In genomic region chr7:144677341-144678086, GRCm38 (mm10) we compare ENCODE assay signal across 8 mouse cellular contexts.
DNase-seq lines count a peak whose midpoint lies in the region; ATAC-seq and TF ChIP-seq lines count a peak whose summit lies in the region.

No protein-coding gene starts in this region.

- peak overlapping the region; percentile 51; the same call in 1 of the 2 replicates for H3K4me3 ChIP-seq in forebrain, embryonic 10.5 days
- no peak overlapping the region for H3K4me3 ChIP-seq in forebrain, embryonic 14.5 days (ENCODE audit: low read depth, low read length)
- H3K4me3 ChIP-seq in lung, embryonic 14.5 days (ENCODE audit: low read depth, low read length) = peak overlapping the region; percentile 48
- H3K4me3 ChIP-seq in intestine, postnatal 0 days (ENCODE audit: low read depth, low read length) = no peak overlapping the region
- H3K4me3 ChIP-seq in stomach, embryonic 14.5 days (ENCODE audit: low read depth, low read length) = peak overlapping the region; percentile 36; the same call in 1 of the 2 replicates

- H3K4me1 ChIP-seq in forebrain, embryonic 10.5 days = peaks cover 60% of the 10 kb centered on the region
- H3K4me1 ChIP-seq in forebrain, embryonic 14.5 days (ENCODE audit: control insufficient read depth, insufficient read depth, low read length) = peaks cover 5% of the 10 kb centered on the region
- peaks cover 6% of the 10 kb centered on the region; the same call in 1 of the 2 replicates for H3K4me1 ChIP-seq in lung, embryonic 14.5 days (ENCODE audit: insufficient read depth)
- no peaks in the 10 kb centered on the region for H3K4me1 ChIP-seq in intestine, postnatal 0 days (replicated peaks; ENCODE audit: control insufficient read depth, insufficient read depth, low read length)
- peaks cover 13% of the 10 kb centered on the region; the same call in 1 of the 2 replicates for H3K4me1 ChIP-seq in stomach, embryonic 14.5 days (ENCODE audit: control insufficient read depth, insufficient read depth, low read length)

- peaks cover 94% of the 10 kb centered on the region for H3K27me3 ChIP-seq in forebrain, embryonic 10.5 days (ENCODE audit: poor library complexity, severe bottlenecking)
- H3K27me3 ChIP-seq in forebrain, embryonic 14.5 days (replicated peaks; ENCODE audit: control insufficient read depth, insufficient read depth, low read length) = peaks cover 15% of the 10 kb centered on the region
- H3K27me3 ChIP-seq in lung, embryonic 14.5 days (ENCODE audit: insufficient read depth, low read length) = peaks cover 10% of the 10 kb centered on the region; the same call in 1 of the 2 replicates
- peaks cover 15% of the 10 kb centered on the region for H3K27me3 ChIP-seq in intestine, postnatal 0 days (replicated peaks; ENCODE audit: control insufficient read depth, insufficient read depth, low read length)
- H3K27me3 ChIP-seq in stomach, embryonic 14.5 days (ENCODE audit: control insufficient read depth, insufficient read depth, low read length) = no peaks in the 10 kb centered on the region

- peak overlapping the region; percentile 80 for H3K27ac ChIP-seq in forebrain, embryonic 10.5 days
- no peak overlapping the region for H3K27ac ChIP-seq in forebrain, embryonic 14.5 days (ENCODE audit: low read depth, low read length)
- H3K27ac ChIP-seq in lung, embryonic 14.5 days (ENCODE audit: low read depth) = no peak overlapping the region
- no peak overlapping the region for H3K27ac ChIP-seq in intestine, postnatal 0 days (ENCODE audit: low read depth, low read length)
- H3K27ac ChIP-seq in stomach, embryonic 14.5 days (ENCODE audit: low read length) = no peak overlapping the region

- peaks cover 4% of the 10 kb centered on the region for H3K36me3 ChIP-seq in forebrain, embryonic 10.5 days (replicated peaks)
- H3K36me3 ChIP-seq in forebrain, embryonic 14.5 days (ENCODE audit: control insufficient read depth, insufficient read depth, low read length) = no peaks in the 10 kb centered on the region
- 0 out of 2 replicates have a peak, but pooled peaks cover 6% of the 10 kb centered on the region for H3K36me3 ChIP-seq in lung, embryonic 14.5 days (ENCODE audit: insufficient read depth)
- H3K36me3 ChIP-seq in intestine, postnatal 0 days (ENCODE audit: control insufficient read depth, insufficient read depth) = no peaks in the 10 kb centered on the region
- no peaks in the 10 kb centered on the region; the same call in 1 of the 2 replicates for H3K36me3 ChIP-seq in stomach, embryonic 14.5 days (ENCODE audit: control insufficient read depth, insufficient read depth, low read length)

- no peak for DNase-seq in forebrain, embryonic 10.5 days (ENCODE audit: extremely low spot score, low spot score)
- no peak for DNase-seq in forebrain, embryonic 14.5 days (ENCODE audit: low spot score)
- peak; percentile 40 for DNase-seq in lung, embryonic 14.5 days
- no peak for DNase-seq in lung, postnatal 10 days
- no peak for DNase-seq in layer of hippocampus, postnatal 36 days
- no peak for DNase-seq in left cerebral cortex, adult 18-20 months (ENCODE audit: low spot score in 2 of 2)

- no peak overlapping the region for H3K9ac ChIP-seq in forebrain, embryonic 14.5 days (ENCODE audit: low read length)
- H3K9ac ChIP-seq in lung, embryonic 14.5 days = peak overlapping the region; percentile 66
- no peak overlapping the region for H3K9ac ChIP-seq in intestine, postnatal 0 days (ENCODE audit: low read depth, low read length)
- H3K9ac ChIP-seq in stomach, embryonic 14.5 days (replicated peaks; ENCODE audit: low read depth, low read length) = no peak overlapping the region

- no peak for ATAC-seq in forebrain, embryonic 14.5 days
- peak; percentile 6; the same call in 1 of the 2 replicates for ATAC-seq in lung, embryonic 14.5 days (ENCODE audit: insufficient read depth)
- no peak for ATAC-seq in intestine, postnatal 0 days
- ATAC-seq in stomach, embryonic 14.5 days (ENCODE audit: insufficient number of reproducible peaks, insufficient read depth, low FRiP score, low read depth) = no peak

- no peak overlapping the region for H3K4me2 ChIP-seq in forebrain, embryonic 14.5 days (ENCODE audit: low read length)
- peak overlapping the region; percentile 87 for H3K4me2 ChIP-seq in lung, embryonic 14.5 days
- peak overlapping the region; percentile 70; the same call in 1 of the 2 replicates for H3K4me2 ChIP-seq in intestine, postnatal 0 days (replicated peaks; ENCODE audit: low read depth)
- peak overlapping the region; percentile 81 for H3K4me2 ChIP-seq in stomach, embryonic 14.5 days (replicated peaks; ENCODE audit: low read depth, low read length)

- 37% methylated on average over 9 of the region's 12 CpGs for WGBS in forebrain, embryonic 10.5 days
- WGBS in forebrain, embryonic 14.5 days = 27% methylated on average over 12 of the region's 12 CpGs
- WGBS in lung, embryonic 14.5 days = 46% methylated on average over 11 of the region's 12 CpGs
- 67% methylated on average over 12 of the region's 12 CpGs for WGBS in intestine, postnatal 0 days
- WGBS in stomach, embryonic 14.5 days = 63% methylated on average over 12 of the region's 12 CpGs

- TF ChIP-seq CTCF in lung, embryonic 14.5 days (IDR thresholded peaks at IDR 0.05; ENCODE audit: low read depth) = 0 out of 2 replicates have a peak, but pooled peaks have one; percentile 26
- 0 out of 2 replicates have a peak, but pooled peaks have one; percentile 2 for TF ChIP-seq CTCF in intestine, postnatal 0 days (IDR thresholded peaks at IDR 0.05; ENCODE audit: low read depth)

- no peaks in the 10 kb centered on the region; the same call in 1 of the 2 replicates for H3K9me3 ChIP-seq in forebrain, embryonic 10.5 days
- no peaks in the 10 kb centered on the region for H3K9me3 ChIP-seq in forebrain, embryonic 14.5 days (replicated peaks; ENCODE audit: control insufficient read depth, low read length)
- no peaks in the 10 kb centered on the region for H3K9me3 ChIP-seq in lung, embryonic 14.5 days (ENCODE audit: low read depth, low read length)
- H3K9me3 ChIP-seq in intestine, postnatal 0 days (ENCODE audit: control insufficient read depth) = no peaks in the 10 kb centered on the region
- H3K9me3 ChIP-seq in stomach, embryonic 14.5 days (ENCODE audit: control insufficient read depth, low read depth, low read length) = no peaks in the 10 kb centered on the region

Comparison
In these comparisons a context has a peak if more than half of its experiments do, and no peak if none do; other contexts are left out.
1. H3K4me3 ChIP-seq: peak in forebrain, embryonic 10.5 days (single experiment), lung, embryonic 14.5 days (single experiment) and stomach, embryonic 14.5 days (single experiment); none in forebrain, embryonic 14.5 days (single experiment) and intestine, postnatal 0 days (single experiment).